Mouse (Mus musculus) neural tube, embryonic 14.5 days (tissue): ENCODE measurements around the gene Skil. TPM values are rescaled to one million over a fixed set of nuclear protein-coding genes. Genes with fewer than 3 reads are reported as not detected.

Source experiments
- ATAC-seq: fragments of 200-750 bp; cut with Nextera tagmentation; 2 replicates; pipeline ENCODE4 v1.8.0; 2017; ENCODE audit warnings: low read depth, mild to moderate bottlenecking, moderate TSS enrichment, moderate library complexity
- H3K27ac ChIP-seq: fragments of 300-500 bp; sonication (generic); 2 replicates; pipeline ENCODE4 v1.5.1; 2014; ENCODE audit warnings: low read depth, mild to moderate bottlenecking, control low read depth, low read length, moderate library complexity, mixed read lengths
- H3K27me3 ChIP-seq: fragments of 300-500 bp; sonication (generic); 2 replicates; pipeline ENCODE4 v1.6.1; 2014; ENCODE audit warnings: low read length; ENCODE audit not compliant: control insufficient read depth, insufficient read depth
- H3K36me3 ChIP-seq: fragments of 300-500 bp; sonication (generic); 2 replicates; pipeline ENCODE4 v1.6.1; 2014; ENCODE audit warnings: low read length, mixed read lengths; ENCODE audit not compliant: control insufficient read depth, insufficient read depth
- H3K4me1 ChIP-seq: fragments of 300-500 bp; sonication (generic); 2 replicates; pipeline ENCODE4 v1.6.1; 2014; ENCODE audit warnings: low read length; ENCODE audit not compliant: control insufficient read depth, insufficient read depth
- H3K4me2 ChIP-seq: fragments of 300-500 bp; sonication (generic); 2 replicates; pipeline ENCODE4 v1.6.1; 2014; ENCODE audit warnings: mild to moderate bottlenecking, low read depth, low read length, control low read depth
- H3K4me3 ChIP-seq: fragments of 300-500 bp; sonication (generic); 2 replicates; pipeline ENCODE4 v1.5.1; 2014; ENCODE audit warnings: low read depth, low read length, control low read depth, mixed read lengths
- H3K9ac ChIP-seq: fragments of 300-500 bp; sonication (generic); replicated peaks from 2 replicates; pipeline ENCODE4 v1.6.1; 2014; ENCODE audit warnings: low read depth, mild to moderate bottlenecking, control low read depth, low read length, mixed read lengths
- H3K9me3 ChIP-seq: fragments of 300-500 bp; sonication (generic); 2 replicates; pipeline ENCODE4 v1.6.1; 2016; ENCODE audit warnings: low read length; ENCODE audit not compliant: control insufficient read depth
- WGBS: fragments of 180-500 bp; shearing (Covaris S2); extraction: QIAGEN DNeasy Blood & Tissue Kit; methylation state at CpG from one replicate; pipeline ENCODE4 v1.1.7; 2014; 5-methylcytosine and 5-hydroxymethylcytosine counted together
- polyA plus RNA-seq: library from polyadenylated mRNA; unstranded; fragments of >200 nt; fragmentation: Nextera tagmentation; extraction: Ambion mirVana; gene quantifications from 2 replicates; pipeline ENCODE4 v1.2.1, GENCODE M21; 2014

Gene Skil
- polyA plus RNA-seq: 38.3 and 39.7 TPM in 2 replicates

GRCm38 (mm10) chr3:31094531-31095178, at the start of gene Skil:
Skil (plus strand) TSS chr3:31095058.
- Histone ChIP-seq H3K4me2 (peak within 1 kb of the TSS; percentile 69), H3K4me3 (peak within 1 kb of the TSS; percentile 98), H3K36me3 (no peaks in the 10 kb centered on the region), H3K4me1 (peaks cover 29% of the 10 kb centered on the region), H3K27me3 (no peaks in the 10 kb centered on the region), H3K9ac (peak within 1 kb of the TSS; percentile 98), H3K27ac (peak within 1 kb of the TSS; percentile 99), H3K9me3 (no peaks in the 10 kb centered on the region)
- ATAC-seq: peak; percentile 95
- WGBS: 1% methylated on average over 59 of the region's 109 CpGs

GRCm38 (mm10) chr3:31047263-31047662, 47.6 kb upstream of the Skil start:
- no peak overlapping the region for H3K9ac ChIP-seq
- 74% methylated on average over 3 of the region's 3 CpGs for WGBS
- no peak overlapping the region for H3K27ac ChIP-seq
- no peak for ATAC-seq
- H3K4me3 ChIP-seq: no peak overlapping the region
- no peaks in the 10 kb centered on the region for H3K27me3 ChIP-seq
- peaks cover 13% of the 10 kb centered on the region for H3K36me3 ChIP-seq
- H3K4me1 ChIP-seq: no peaks in the 10 kb centered on the region
- H3K9me3 ChIP-seq: no peaks in the 10 kb centered on the region
- no peak overlapping the region for H3K4me2 ChIP-seq

- Histone ChIP-seq H3K27ac (no peak overlapping the region), H3K4me2 (no peak overlapping the region), H3K4me3 (no peak overlapping the region), H3K27me3 (no peaks in the 10 kb centered on the region), H3K4me1 (no peaks in the 10 kb centered on the region), H3K9me3 (no peaks in the 10 kb centered on the region), H3K36me3 (peaks cover 16% of the 10 kb centered on the region), H3K9ac (no peak overlapping the region)
- 93% methylated on average over 5 of the region's 5 CpGs for WGBS
- no peak for ATAC-seq
These were observed 45.8 kb upstream of the Skil start for GRCm38 (mm10) chr3:31049087-31049486.

GRCm38 (mm10) chr3:31050375-31050774, 44.5 kb upstream of the Skil start:
- peaks cover 16% of the 10 kb centered on the region for H3K36me3 ChIP-seq
- 72% methylated on average over 7 of the region's 7 CpGs for WGBS
- no peaks in the 10 kb centered on the region for H3K4me1 ChIP-seq
- H3K9me3 ChIP-seq: no peaks in the 10 kb centered on the region
- H3K9ac ChIP-seq: no peak overlapping the region
- no peak for ATAC-seq
- no peaks in the 10 kb centered on the region for H3K27me3 ChIP-seq
- H3K27ac ChIP-seq: no peak overlapping the region
- H3K4me3 ChIP-seq: no peak overlapping the region
- no peak overlapping the region for H3K4me2 ChIP-seq

GRCm38 (mm10) chr3:31051730-31052129, 43.1 kb upstream of the Skil start:
- no peaks in the 10 kb centered on the region for H3K4me1 ChIP-seq
- peaks cover 16% of the 10 kb centered on the region for H3K36me3 ChIP-seq
- H3K9ac ChIP-seq: no peak overlapping the region
- no peak overlapping the region for H3K27ac ChIP-seq
- H3K4me2 ChIP-seq: no peak overlapping the region
- no peaks in the 10 kb centered on the region for H3K9me3 ChIP-seq
- no peaks in the 10 kb centered on the region for H3K27me3 ChIP-seq
- WGBS: 75% methylated on average over 9 of the region's 9 CpGs
- no peak for ATAC-seq
- H3K4me3 ChIP-seq: no peak overlapping the region

GRCm38 (mm10) chr3:31053191-31053590, 41.7 kb upstream of the Skil start:
- Histone ChIP-seq H3K27me3 (no peaks in the 10 kb centered on the region), H3K36me3 (peaks cover 16% of the 10 kb centered on the region), H3K27ac (no peak overlapping the region), H3K9ac (no peak overlapping the region), H3K4me1 (no peaks in the 10 kb centered on the region), H3K4me3 (no peak overlapping the region), H3K9me3 (no peaks in the 10 kb centered on the region), H3K4me2 (no peak overlapping the region)
- ATAC-seq: no peak
- WGBS: 89% methylated on average over 9 of the region's 9 CpGs

- H3K36me3 ChIP-seq: peaks cover 11% of the 10 kb centered on the region
- H3K9me3 ChIP-seq: no peaks in the 10 kb centered on the region
- no peak overlapping the region for H3K9ac ChIP-seq
- no peak overlapping the region for H3K4me3 ChIP-seq
- 95% methylated on average over 8 of the region's 8 CpGs for WGBS
- H3K27ac ChIP-seq: no peak overlapping the region
- H3K4me1 ChIP-seq: no peaks in the 10 kb centered on the region
- no peaks in the 10 kb centered on the region for H3K27me3 ChIP-seq
- no peak for ATAC-seq
- H3K4me2 ChIP-seq: no peak overlapping the region
These were observed 40.0 kb upstream of the Skil start for GRCm38 (mm10) chr3:31054888-31055287.

- Histone ChIP-seq H3K9ac (no peak overlapping the region), H3K4me1 (no peaks in the 10 kb centered on the region), H3K27ac (no peak overlapping the region), H3K9me3 (no peaks in the 10 kb centered on the region), H3K4me2 (peak overlapping the region; percentile 42; the same call in 1 of the 2 replicates), H3K27me3 (no peaks in the 10 kb centered on the region), H3K36me3 (peaks cover 8% of the 10 kb centered on the region), H3K4me3 (peak overlapping the region; percentile 18)
- peak; percentile 48 for ATAC-seq
- WGBS: 30% methylated on average over 17 of the region's 17 CpGs
These were observed 38.7 kb upstream of the Skil start for GRCm38 (mm10) chr3:31056047-31056650.
